Mouse (Mus musculus) midbrain, embryonic 12.5 days (tissue): ENCODE results near the gene Galc. TPM values are rescaled to one million over a fixed set of nuclear protein-coding genes. Genes with fewer than 3 reads are reported as not detected.

ENCODE experiments used
- ATAC-seq: fragments of 200-750 bp; cut with Nextera tagmentation; 2 replicates; pipeline ENCODE4 v1.8.0; 2017; ENCODE audit warnings: low read depth, moderate TSS enrichment, moderate library complexity; ENCODE audit not compliant: low FRiP score
- H3K27ac ChIP-seq: fragments of 300-500 bp; sonication (generic); replicated peaks from 2 replicates; pipeline ENCODE4 v1.5.1; 2016; ENCODE audit warnings: mild to moderate bottlenecking
- H3K27me3 ChIP-seq: fragments of 300-500 bp; sonication (generic); 2 replicates; pipeline ENCODE4 v1.6.1; 2016; ENCODE audit warnings: mild to moderate bottlenecking
- H3K36me3 ChIP-seq: fragments of 300-500 bp; sonication (generic); 2 replicates; pipeline ENCODE4 v1.6.1; 2016
- H3K4me1 ChIP-seq: fragments of 300-500 bp; sonication (generic); 2 replicates; pipeline ENCODE4 v1.6.1; 2016
- H3K4me2 ChIP-seq: fragments of 300-500 bp; sonication (generic); replicated peaks from 2 replicates; pipeline ENCODE4 v1.6.1; 2016; ENCODE audit warnings: mild to moderate bottlenecking, moderate library complexity
- H3K4me3 ChIP-seq: fragments of 300-500 bp; sonication (generic); 2 replicates; pipeline ENCODE4 v1.5.1; 2016; ENCODE audit warnings: mild to moderate bottlenecking
- H3K9ac ChIP-seq: fragments of 300-500 bp; sonication (generic); replicated peaks from 2 replicates; pipeline ENCODE4 v1.6.1; 2016; ENCODE audit warnings: mild to moderate bottlenecking, moderate library complexity
- H3K9me3 ChIP-seq: fragments of 300-500 bp; sonication (generic); 2 replicates; pipeline ENCODE4 v1.6.1; 2016; ENCODE audit warnings: mild to moderate bottlenecking
- WGBS: fragments of 180-500 bp; shearing (Covaris S2); methylation state at CpG from one replicate; pipeline ENCODE4 v1.1.7; 2016; 5-methylcytosine and 5-hydroxymethylcytosine counted together
- polyA plus RNA-seq: library from polyadenylated mRNA; unstranded; fragments of >200 nt; fragmentation: Nextera tagmentation; extraction: Ambion mirVana; gene quantifications from 2 replicates; pipeline ENCODE4 v1.2.1, GENCODE M21; 2016

Gene Galc
- polyA plus RNA-seq, 1 experiment from 2014 or later, result 13.2 TPM

DNA sequence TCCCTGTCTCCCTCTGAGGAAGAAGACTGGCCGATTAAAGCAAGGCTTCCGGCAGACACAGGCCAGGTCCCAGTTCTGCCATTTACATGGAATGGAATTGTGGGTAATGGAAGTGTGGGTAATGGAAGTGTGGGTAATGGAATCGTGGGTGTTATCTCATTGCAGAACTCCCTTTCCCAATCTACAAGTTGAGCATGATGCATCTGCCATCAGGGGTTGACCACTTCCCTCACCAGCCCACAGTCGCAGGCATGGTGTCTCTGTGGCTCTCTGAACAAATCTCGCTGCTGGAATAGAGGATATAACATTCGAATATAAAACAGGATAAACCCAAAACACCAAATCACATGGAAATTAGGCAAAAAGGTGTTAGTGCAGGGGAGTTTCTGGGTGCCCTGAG lies 48.8 kb downstream of the Galc start:
- Histone ChIP-seq H3K36me3 (0 out of 2 replicates have a peak, but pooled peaks cover 8% of the 10 kb centered on the region), H3K4me1 (no peaks in the 10 kb centered on the region), H3K27ac (no peak overlapping the region), H3K9ac (no peak overlapping the region), H3K9me3 (no peaks in the 10 kb centered on the region), H3K27me3 (no peaks in the 10 kb centered on the region), H3K4me2 (no peak overlapping the region), H3K4me3 (no peak overlapping the region)
- ATAC-seq, result no peak
- 90% methylated on average over 6 of the region's 6 CpGs for WGBS

DNA sequence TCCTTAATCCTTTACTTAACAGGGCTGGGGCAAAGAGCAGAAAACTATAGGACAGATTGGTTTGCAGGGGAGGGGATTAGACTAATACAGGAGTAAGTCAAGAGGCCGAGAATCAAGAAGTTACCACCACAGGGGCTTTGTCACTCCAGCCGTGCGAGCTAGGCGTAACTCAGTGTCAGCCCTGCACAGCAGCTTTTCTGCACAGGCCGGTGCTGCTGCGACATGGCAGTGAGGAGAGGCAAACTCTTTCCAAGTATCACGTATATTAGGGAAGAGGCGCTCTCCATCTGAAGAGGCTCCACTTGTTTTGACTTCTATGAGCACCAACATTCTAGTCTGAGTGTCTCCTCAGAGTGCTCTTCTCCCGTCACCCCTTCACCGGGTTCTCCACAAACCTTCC lies 51.2 kb downstream of the Galc start:
- no peak overlapping the region for H3K4me3 ChIP-seq
- WGBS, result 81% methylated on average over 10 of the region's 10 CpGs
- no peaks in the 10 kb centered on the region for H3K4me1 ChIP-seq
- H3K36me3 ChIP-seq, result peaks cover 10% of the 10 kb centered on the region; the same call in 1 of the 2 replicates
- no peak overlapping the region for H3K4me2 ChIP-seq
- ATAC-seq, result no peak
- H3K27ac ChIP-seq, result no peak overlapping the region
- no peaks in the 10 kb centered on the region for H3K27me3 ChIP-seq
- H3K9me3 ChIP-seq, result no peaks in the 10 kb centered on the region
- H3K9ac ChIP-seq, result no peak overlapping the region

DNA sequence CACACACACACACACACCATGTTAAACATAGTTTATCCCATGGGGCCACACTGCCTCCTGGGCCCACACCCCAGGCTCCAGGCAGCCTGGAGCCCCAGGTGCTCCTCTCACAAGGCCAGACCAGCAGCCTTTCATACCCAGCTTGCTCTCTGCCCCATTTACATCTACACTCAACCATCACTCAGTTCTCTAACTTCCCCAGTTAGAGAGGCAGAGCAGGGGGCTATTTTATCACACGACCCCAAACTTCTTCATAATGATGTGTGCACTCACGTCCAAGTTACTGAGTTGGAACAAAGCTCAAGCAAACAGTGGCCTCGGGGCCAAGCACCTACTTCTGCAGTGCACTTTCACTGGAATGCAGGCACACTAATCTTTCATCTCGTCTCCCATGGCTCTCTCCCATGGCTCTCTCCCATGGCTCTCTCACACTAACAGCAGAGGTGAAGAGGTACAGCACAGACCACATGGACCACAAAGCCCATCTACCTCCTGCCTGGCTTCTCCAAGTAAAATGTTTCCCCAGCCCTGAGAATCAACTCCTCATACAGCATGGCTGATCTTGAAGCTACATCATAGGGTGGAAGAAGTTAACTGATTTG lies 53.7 kb downstream of the Galc start:
- ATAC-seq, result no peak
- H3K4me1 ChIP-seq, result no peaks in the 10 kb centered on the region

GRCm38 (mm10) chr12:98197401-98197800 lies 61.9 kb downstream of the Galc start:
- H3K36me3 ChIP-seq, result 0 out of 2 replicates have a peak, but pooled peaks cover 4% of the 10 kb centered on the region
- H3K27ac ChIP-seq, result no peak overlapping the region
- no peaks in the 10 kb centered on the region for H3K9me3 ChIP-seq
- no peak for ATAC-seq
- H3K4me3 ChIP-seq, result no peak overlapping the region
- no peak overlapping the region for H3K4me2 ChIP-seq
- no peaks in the 10 kb centered on the region for H3K27me3 ChIP-seq
- WGBS, result 74% methylated on average over 1 of the region's 1 CpGs
- peaks cover 4% of the 10 kb centered on the region; the same call in 1 of the 2 replicates for H3K4me1 ChIP-seq
- no peak overlapping the region for H3K9ac ChIP-seq

More for the DNA sequence above, 53.7 kb downstream of the Galc start:
- H3K9ac ChIP-seq, result no peak overlapping the region
- H3K36me3 ChIP-seq, result peaks cover 12% of the 10 kb centered on the region; the same call in 1 of the 2 replicates
- no peak overlapping the region for H3K27ac ChIP-seq
- H3K4me2 ChIP-seq, result no peak overlapping the region
- H3K9me3 ChIP-seq, result no peaks in the 10 kb centered on the region
- 71% methylated on average over 4 of the region's 4 CpGs for WGBS
- no peak overlapping the region for H3K4me3 ChIP-seq
- H3K27me3 ChIP-seq, result no peaks in the 10 kb centered on the region

GRCm38 (mm10) chr12:98190201-98190600 lies 69.1 kb downstream of the Galc start:
- no peak for ATAC-seq
- Histone ChIP-seq H3K4me1 (peaks cover 4% of the 10 kb centered on the region; the same call in 1 of the 2 replicates), H3K27me3 (no peaks in the 10 kb centered on the region), H3K4me2 (no peak overlapping the region), H3K4me3 (no peak overlapping the region), H3K36me3 (no peaks in the 10 kb centered on the region), H3K27ac (no peak overlapping the region), H3K9me3 (no peaks in the 10 kb centered on the region), H3K9ac (no peak overlapping the region)
- 86% methylated on average over 1 of the region's 1 CpGs for WGBS

GRCm38 (mm10) chr12:98189096-98189495 lies 70.2 kb downstream of the Galc start:
- ATAC-seq, result no peak
- H3K9ac ChIP-seq, result no peak overlapping the region
- no peaks in the 10 kb centered on the region for H3K27me3 ChIP-seq
- peaks cover 4% of the 10 kb centered on the region; the same call in 1 of the 2 replicates for H3K4me1 ChIP-seq
- H3K36me3 ChIP-seq, result no peaks in the 10 kb centered on the region
- WGBS, result 83% methylated on average over 9 of the region's 9 CpGs
- H3K27ac ChIP-seq, result no peak overlapping the region
- H3K4me3 ChIP-seq, result no peak overlapping the region
- no peaks in the 10 kb centered on the region for H3K9me3 ChIP-seq
- H3K4me2 ChIP-seq, result no peak overlapping the region

- no peak overlapping the region for H3K27ac ChIP-seq
- H3K27me3 ChIP-seq, result no peaks in the 10 kb centered on the region
- H3K4me2 ChIP-seq, result no peak overlapping the region
- H3K4me1 ChIP-seq, result no peaks in the 10 kb centered on the region
- H3K9me3 ChIP-seq, result no peaks in the 10 kb centered on the region
- ATAC-seq, result no peak
- no peaks in the 10 kb centered on the region for H3K36me3 ChIP-seq
- 84% methylated on average over 8 of the region's 8 CpGs for WGBS
- no peak overlapping the region for H3K9ac ChIP-seq
- no peak overlapping the region for H3K4me3 ChIP-seq
These were observed 71.9 kb downstream of the Galc start for GRCm38 (mm10) chr12:98187186-98187899.

- whole genome bisulfite sequencing, result 16% methylated on average over 9 of the region's 9 CpGs
- Histone ChIP-seq H3K4me2 (peak overlapping the region; percentile 42), H3K9ac (no peak overlapping the region), H3K4me3 (no peak overlapping the region), H3K4me1 (peaks cover 5% of the 10 kb centered on the region; the same call in 1 of the 2 replicates), H3K27me3 (no peaks in the 10 kb centered on the region), H3K36me3 (no peaks in the 10 kb centered on the region), H3K27ac (no peak overlapping the region), H3K9me3 (no peaks in the 10 kb centered on the region)
- peak; percentile 49; the same call in 1 of the 2 replicates for ATAC-seq
These were observed 77.5 kb downstream of the Galc start for GRCm38 (mm10) chr12:98181729-98182128.

GRCm38 (mm10) chr12:98180807-98181206 lies 78.5 kb downstream of the Galc start:
- Histone ChIP-seq H3K9ac (no peak overlapping the region), H3K4me2 (no peak overlapping the region), H3K4me3 (no peak overlapping the region), H3K9me3 (no peaks in the 10 kb centered on the region), H3K27ac (no peak overlapping the region), H3K36me3 (no peaks in the 10 kb centered on the region), H3K27me3 (no peaks in the 10 kb centered on the region), H3K4me1 (peaks cover 5% of the 10 kb centered on the region; the same call in 1 of the 2 replicates)
- WGBS, result 81% methylated on average over 6 of the region's 6 CpGs
- no peak for ATAC-seq

DNA sequence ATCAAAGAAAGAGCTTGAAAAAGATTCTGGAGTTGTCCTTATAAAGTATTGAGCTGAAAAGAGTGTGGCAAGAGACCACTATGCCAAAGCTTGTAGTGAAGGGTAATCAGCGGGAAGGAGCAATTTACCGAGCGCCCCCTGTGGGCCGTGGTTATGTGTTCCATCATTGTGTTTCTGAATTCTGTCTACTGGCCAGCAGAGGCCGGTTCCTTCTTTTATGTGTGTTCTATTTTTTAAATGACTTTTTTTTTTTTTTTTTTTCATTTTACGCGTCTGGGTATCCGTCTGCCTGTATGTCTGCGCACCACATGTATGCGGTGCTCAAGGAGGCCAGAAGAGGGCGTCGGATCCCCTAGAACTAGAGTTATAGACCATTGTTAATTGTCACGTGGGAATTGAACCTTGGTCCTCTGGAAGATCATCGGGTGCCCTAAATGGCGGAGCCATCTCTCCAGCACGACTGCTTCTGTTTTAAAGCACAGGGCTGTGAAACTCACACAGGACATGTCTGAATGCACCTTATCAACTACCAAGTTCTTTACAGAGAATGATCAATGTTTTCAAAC lies 78.9 kb downstream of the Galc start:
- H3K9ac ChIP-seq, result no peak overlapping the region
- H3K36me3 ChIP-seq, result no peaks in the 10 kb centered on the region
- 92% methylated on average over 16 of the region's 16 CpGs for WGBS
- H3K4me1 ChIP-seq, result peaks cover 5% of the 10 kb centered on the region; the same call in 1 of the 2 replicates
- no peak overlapping the region for H3K27ac ChIP-seq
- no peak for ATAC-seq
- no peaks in the 10 kb centered on the region for H3K9me3 ChIP-seq
- no peaks in the 10 kb centered on the region for H3K27me3 ChIP-seq
- H3K4me2 ChIP-seq, result no peak overlapping the region
- H3K4me3 ChIP-seq, result no peak overlapping the region

DNA sequence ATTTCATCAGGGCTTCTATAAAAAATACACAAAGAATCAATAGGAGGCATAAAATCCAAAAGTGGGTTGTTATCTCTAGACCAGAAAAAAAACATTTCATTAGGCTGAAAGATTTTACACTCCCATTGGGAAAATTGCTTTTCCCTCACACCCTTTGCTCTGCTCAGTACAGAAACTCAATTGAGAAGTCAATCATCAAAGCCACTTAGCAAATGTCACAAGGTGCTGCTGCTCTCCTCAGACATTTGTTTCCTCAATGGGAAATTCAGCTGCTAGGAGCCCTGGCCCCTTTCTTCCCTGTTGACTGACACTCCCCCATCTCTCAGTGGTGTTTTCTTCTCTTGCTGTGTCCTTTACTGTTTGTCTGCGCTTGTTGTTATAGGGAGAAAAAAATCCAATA lies 79.8 kb downstream of the Galc start:
- Histone ChIP-seq H3K9ac (no peak overlapping the region), H3K9me3 (no peaks in the 10 kb centered on the region), H3K27ac (0 out of 2 replicates have a peak overlapping the region, but pooled peaks have one; percentile 6), H3K27me3 (no peaks in the 10 kb centered on the region), H3K4me2 (no peak overlapping the region), H3K4me3 (no peak overlapping the region), H3K4me1 (peaks cover 5% of the 10 kb centered on the region; the same call in 1 of the 2 replicates), H3K36me3 (no peaks in the 10 kb centered on the region)
- 86% methylated on average over 1 of the region's 1 CpGs for WGBS
- no peak for ATAC-seq

GRCm38 (mm10) chr12:98176632-98177031 lies 82.6 kb downstream of the Galc start:
- H3K4me1 ChIP-seq, result peaks cover 3% of the 10 kb centered on the region; the same call in 1 of the 2 replicates
- WGBS, result 100% methylated on average over 2 of the region's 2 CpGs
- H3K9ac ChIP-seq, result no peak overlapping the region
- no peaks in the 10 kb centered on the region for H3K36me3 ChIP-seq
- H3K4me3 ChIP-seq, result no peak overlapping the region
- no peak overlapping the region for H3K4me2 ChIP-seq
- no peak overlapping the region for H3K27ac ChIP-seq
- no peak for ATAC-seq
- H3K27me3 ChIP-seq, result no peaks in the 10 kb centered on the region
- H3K9me3 ChIP-seq, result no peaks in the 10 kb centered on the region
